Mouse (Mus musculus) intestine, embryonic 16.5 days (tissue): ENCODE measurements around the gene Tnik. TPM values are rescaled to one million over a fixed set of nuclear protein-coding genes. Genes with fewer than 3 reads are reported as not detected.

Experiments used
- ATAC-seq: fragments of 200-750 bp; cut with Nextera tagmentation; 2 replicates; pipeline ENCODE4 v1.8.0; 2017; ENCODE audit warnings: moderate TSS enrichment, moderate library complexity
- H3K27ac ChIP-seq: fragments of 300-500 bp; sonication (generic); 2 replicates; pipeline ENCODE4 v1.5.1; 2014; ENCODE audit warnings: mild to moderate bottlenecking, low read length
- H3K27me3 ChIP-seq: fragments of 300-500 bp; sonication (generic); replicated peaks from 2 replicates; pipeline ENCODE4 v1.6.1; 2014; ENCODE audit warnings: low read length, control low read depth, mixed read lengths; ENCODE audit not compliant: control insufficient read depth, insufficient read depth
- H3K36me3 ChIP-seq: fragments of 300-500 bp; sonication (generic); 2 replicates; pipeline ENCODE4 v1.6.1; 2014; ENCODE audit warnings: low read length, control low read depth; ENCODE audit not compliant: control insufficient read depth, insufficient read depth
- H3K4me1 ChIP-seq: fragments of 300-500 bp; sonication (generic); 2 replicates; pipeline ENCODE4 v1.6.1; 2014; ENCODE audit warnings: low read length, control low read depth, mixed read lengths; ENCODE audit not compliant: control insufficient read depth, insufficient read depth
- H3K4me2 ChIP-seq: fragments of 300-500 bp; sonication (generic); 2 replicates; pipeline ENCODE4 v1.6.1; 2014; ENCODE audit warnings: low read depth, low read length, control low read depth
- H3K4me3 ChIP-seq: fragments of 300-500 bp; sonication (generic); 2 replicates; pipeline ENCODE4 v1.5.1; 2014; ENCODE audit warnings: mild to moderate bottlenecking, low read length
- H3K9ac ChIP-seq: fragments of 300-500 bp; sonication (generic); 2 replicates; pipeline ENCODE4 v1.6.1; 2014; ENCODE audit warnings: low read depth, low read length
- H3K9me3 ChIP-seq: fragments of 300-500 bp; sonication (generic); 2 replicates; pipeline ENCODE4 v1.6.1; 2016; ENCODE audit warnings: low read length, control low read depth; ENCODE audit not compliant: control insufficient read depth
- WGBS: fragments of 180-500 bp; shearing (Covaris S2); extraction: QIAGEN DNeasy Blood & Tissue Kit; methylation state at CpG from one replicate; pipeline ENCODE4 v1.1.7; 2014; 5-methylcytosine and 5-hydroxymethylcytosine counted together
- polyA plus RNA-seq: library from polyadenylated mRNA; unstranded; fragments of >200 nt; fragmentation: Nextera tagmentation; extraction: Ambion mirVana; gene quantifications from 2 replicates; pipeline ENCODE4 v1.2.1, GENCODE M21; 2015

The Tnik gene
- polyA plus RNA-seq, 1 experiment from 2014 or later: 12.5 TPM

DNA sequence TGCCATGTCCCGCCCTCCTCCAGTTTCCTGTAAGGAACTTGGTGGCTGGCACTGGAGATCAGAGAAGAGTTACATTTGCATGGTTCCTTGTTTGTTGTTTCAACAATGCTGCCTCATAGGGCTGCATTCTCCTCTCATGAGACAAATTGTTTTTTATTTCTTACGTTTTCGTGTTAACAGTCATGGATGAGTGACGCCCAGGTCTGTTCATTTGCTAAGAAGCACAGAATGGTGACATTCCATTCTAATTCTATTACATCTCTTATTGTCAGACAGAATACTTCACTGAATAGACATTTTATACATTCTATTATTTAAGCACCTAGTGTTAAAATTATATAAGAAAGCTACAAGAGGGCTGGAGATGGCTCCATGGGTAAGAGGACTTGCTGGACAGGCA is 266.5 kb downstream of the Tnik start:
- no peaks in the 10 kb centered on the region for H3K27me3 ChIP-seq
- no peak for ATAC-seq
- WGBS: 88% methylated on average over 4 of the region's 4 CpGs
- H3K9me3 ChIP-seq: no peaks in the 10 kb centered on the region
- H3K36me3 ChIP-seq: no peaks in the 10 kb centered on the region
- no peak overlapping the region for H3K9ac ChIP-seq
- no peak overlapping the region for H3K27ac ChIP-seq
- H3K4me2 ChIP-seq: no peak overlapping the region
- no peaks in the 10 kb centered on the region for H3K4me1 ChIP-seq
- no peak overlapping the region for H3K4me3 ChIP-seq

- Histone ChIP-seq H3K36me3 (no peaks in the 10 kb centered on the region), H3K27ac (no peak overlapping the region), H3K27me3 (no peaks in the 10 kb centered on the region), H3K9me3 (no peaks in the 10 kb centered on the region), H3K4me1 (no peaks in the 10 kb centered on the region), H3K4me2 (no peak overlapping the region), H3K4me3 (no peak overlapping the region), H3K9ac (no peak overlapping the region)
- ATAC-seq: no peak
- WGBS: 74% methylated on average over 15 of the region's 15 CpGs
Observed at GRCm38 (mm10) chr3:28531294-28531956, 268.4 kb downstream of the Tnik start.

GRCm38 (mm10) chr3:28532666-28533065 is 269.7 kb downstream of the Tnik start:
- H3K27me3 ChIP-seq: no peaks in the 10 kb centered on the region
- 91% methylated on average over 7 of the region's 7 CpGs for WGBS
- no peak overlapping the region for H3K4me3 ChIP-seq
- H3K36me3 ChIP-seq: no peaks in the 10 kb centered on the region
- no peaks in the 10 kb centered on the region for H3K4me1 ChIP-seq
- no peak overlapping the region for H3K9ac ChIP-seq
- H3K9me3 ChIP-seq: no peaks in the 10 kb centered on the region
- H3K4me2 ChIP-seq: no peak overlapping the region
- no peak for ATAC-seq
- no peak overlapping the region for H3K27ac ChIP-seq

- Histone ChIP-seq H3K36me3 (no peaks in the 10 kb centered on the region), H3K27ac (no peak overlapping the region), H3K27me3 (no peaks in the 10 kb centered on the region), H3K4me1 (no peaks in the 10 kb centered on the region), H3K4me2 (no peak overlapping the region), H3K4me3 (no peak overlapping the region), H3K9me3 (no peaks in the 10 kb centered on the region), H3K9ac (no peak overlapping the region)
- 50% methylated on average over 5 of the region's 5 CpGs for WGBS
- ATAC-seq: no peak
Observed at GRCm38 (mm10) chr3:28540121-28540520, 277.1 kb downstream of the Tnik start.

DNA sequence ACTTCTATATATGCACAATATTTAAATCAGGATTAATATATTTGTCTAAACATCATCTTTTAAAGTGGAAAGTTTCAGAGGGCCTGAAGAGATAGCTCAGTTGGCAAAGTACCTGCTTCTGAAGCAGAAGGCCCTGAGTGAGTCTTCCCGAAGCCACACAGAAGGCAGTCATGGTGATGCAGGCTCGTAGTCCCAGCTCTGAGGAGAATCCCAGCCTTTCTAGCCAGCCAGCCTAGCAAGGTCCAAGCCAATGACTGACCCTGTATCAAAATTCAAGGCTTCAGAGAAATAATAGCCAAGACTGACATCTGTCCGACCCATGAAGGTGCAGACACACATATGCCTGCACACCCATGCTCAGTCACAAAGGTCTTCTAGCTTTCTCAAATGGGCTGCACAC is 279.9 kb downstream of the Tnik start:
- peaks cover under 1% of the 10 kb centered on the region; the same call in 1 of the 2 replicates for H3K4me1 ChIP-seq
- no peaks in the 10 kb centered on the region for H3K36me3 ChIP-seq
- ATAC-seq: no peak
- H3K9ac ChIP-seq: no peak overlapping the region
- no peaks in the 10 kb centered on the region for H3K27me3 ChIP-seq
- 95% methylated on average over 3 of the region's 3 CpGs for WGBS
- no peak overlapping the region for H3K27ac ChIP-seq
- H3K4me3 ChIP-seq: no peak overlapping the region
- H3K4me2 ChIP-seq: no peak overlapping the region
- no peaks in the 10 kb centered on the region for H3K9me3 ChIP-seq

DNA sequence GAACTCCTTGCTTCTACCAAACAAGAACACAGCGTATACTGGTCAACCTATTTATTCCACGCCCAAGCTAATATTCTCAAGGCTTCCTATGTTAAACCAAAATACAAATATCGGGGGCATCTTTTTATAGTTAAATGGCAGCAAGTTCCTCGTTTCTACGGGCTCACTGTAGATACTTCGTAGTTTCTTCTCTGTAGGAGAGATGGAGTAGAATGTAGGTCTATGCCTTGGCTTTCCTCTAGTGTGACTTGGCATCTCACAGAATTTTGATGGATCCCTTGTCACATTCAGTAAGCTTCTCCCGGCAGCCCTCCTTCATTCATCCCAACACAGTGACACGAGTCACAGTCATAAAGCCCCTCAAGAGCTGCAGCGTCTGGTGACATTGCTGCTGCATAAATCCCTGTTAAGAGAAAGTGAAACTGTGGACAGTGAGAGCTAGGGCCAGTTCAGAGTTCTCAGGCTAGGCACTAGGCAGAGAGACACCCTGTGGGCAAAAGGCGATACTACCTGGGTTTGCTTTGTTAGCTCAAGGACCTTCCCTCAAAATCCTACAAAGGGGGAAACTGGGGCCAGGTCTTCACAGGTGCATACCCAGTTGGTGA is 280.5 kb downstream of the Tnik start:
- no peak overlapping the region for H3K27ac ChIP-seq
- no peak overlapping the region for H3K9ac ChIP-seq
- WGBS: 70% methylated on average over 10 of the region's 10 CpGs
- H3K4me3 ChIP-seq: no peak overlapping the region
- H3K36me3 ChIP-seq: no peaks in the 10 kb centered on the region
- peaks cover 4% of the 10 kb centered on the region; the same call in 1 of the 2 replicates for H3K4me1 ChIP-seq
- H3K27me3 ChIP-seq: no peaks in the 10 kb centered on the region
- no peak overlapping the region for H3K4me2 ChIP-seq
- no peak for ATAC-seq
- no peaks in the 10 kb centered on the region for H3K9me3 ChIP-seq

DNA sequence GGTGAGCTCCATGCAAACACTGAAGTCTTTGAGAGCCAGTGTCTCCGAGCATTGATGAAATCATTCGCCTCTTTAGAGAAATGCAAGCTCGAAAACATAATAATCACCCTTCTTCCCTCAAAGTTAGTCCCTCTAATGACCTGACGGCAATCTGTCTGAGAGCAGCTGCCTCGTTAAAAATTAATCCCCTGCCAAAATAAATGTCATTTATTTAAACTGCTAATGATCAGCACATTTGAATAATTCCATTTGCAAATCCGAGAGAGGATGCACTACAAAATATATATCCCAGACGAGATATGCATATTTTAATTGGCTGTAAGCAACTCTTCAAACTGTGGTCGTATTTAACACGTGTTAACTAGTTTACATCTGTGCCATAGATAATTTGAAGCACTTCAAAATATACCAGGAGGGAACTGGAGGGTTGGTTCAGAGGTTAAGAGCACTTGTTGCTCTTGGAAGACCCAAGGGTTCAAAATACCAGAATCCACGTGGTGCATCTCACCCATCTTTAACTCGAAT is 281.4 kb downstream of the Tnik start:
- Histone ChIP-seq H3K4me1 (peaks cover 10% of the 10 kb centered on the region), H3K4me3 (no peak overlapping the region), H3K36me3 (no peaks in the 10 kb centered on the region), H3K4me2 (no peak overlapping the region), H3K27ac (no peak overlapping the region), H3K9ac (no peak overlapping the region), H3K9me3 (no peaks in the 10 kb centered on the region), H3K27me3 (no peaks in the 10 kb centered on the region)
- ATAC-seq: no peak
- 65% methylated on average over 11 of the region's 11 CpGs for WGBS

DNA sequence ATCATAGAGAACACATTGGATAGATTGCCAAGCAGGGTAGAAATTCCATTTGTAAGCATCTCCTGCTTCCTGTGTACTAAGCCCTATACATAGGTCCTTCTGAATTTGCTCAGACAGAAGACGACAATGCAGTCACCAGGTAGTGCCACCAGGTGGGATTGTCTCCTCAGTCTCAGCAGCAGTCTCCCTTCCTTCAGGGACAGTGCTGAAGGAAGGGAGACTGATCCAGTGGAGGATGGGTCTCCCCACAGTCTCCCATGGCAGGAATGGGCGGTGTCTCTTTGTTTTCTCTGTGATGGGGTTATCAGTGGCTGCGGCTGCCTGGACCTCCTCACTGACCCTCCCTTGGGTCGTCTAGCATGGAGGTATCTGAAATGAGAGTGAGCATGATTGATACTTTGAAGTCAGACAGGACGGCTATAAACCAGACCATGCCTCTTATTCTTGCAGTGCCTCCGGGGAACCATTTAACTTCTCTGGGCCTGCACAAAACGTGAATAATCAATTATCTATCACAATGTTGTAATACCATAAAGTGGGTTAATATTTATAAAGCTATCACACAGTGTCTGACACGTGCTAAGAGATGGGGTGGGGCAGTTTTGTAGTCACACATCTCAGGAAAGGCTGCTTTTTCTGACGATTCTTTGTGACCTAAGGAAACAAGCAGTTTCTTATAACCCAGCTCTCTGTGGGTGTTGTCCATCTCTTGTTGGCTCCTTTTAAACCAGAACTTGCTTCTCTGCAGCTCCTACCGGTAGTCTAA is 285.1 kb downstream of the Tnik start:
- Histone ChIP-seq H3K27ac (no peak overlapping the region), H3K4me3 (no peak overlapping the region), H3K4me1 (peaks cover 15% of the 10 kb centered on the region), H3K9me3 (no peaks in the 10 kb centered on the region), H3K9ac (no peak overlapping the region), H3K4me2 (no peak overlapping the region), H3K36me3 (no peaks in the 10 kb centered on the region), H3K27me3 (no peaks in the 10 kb centered on the region; the same call in 1 of the 2 replicates)
- ATAC-seq: peak; percentile 65
- WGBS: 38% methylated on average over 10 of the region's 10 CpGs

DNA sequence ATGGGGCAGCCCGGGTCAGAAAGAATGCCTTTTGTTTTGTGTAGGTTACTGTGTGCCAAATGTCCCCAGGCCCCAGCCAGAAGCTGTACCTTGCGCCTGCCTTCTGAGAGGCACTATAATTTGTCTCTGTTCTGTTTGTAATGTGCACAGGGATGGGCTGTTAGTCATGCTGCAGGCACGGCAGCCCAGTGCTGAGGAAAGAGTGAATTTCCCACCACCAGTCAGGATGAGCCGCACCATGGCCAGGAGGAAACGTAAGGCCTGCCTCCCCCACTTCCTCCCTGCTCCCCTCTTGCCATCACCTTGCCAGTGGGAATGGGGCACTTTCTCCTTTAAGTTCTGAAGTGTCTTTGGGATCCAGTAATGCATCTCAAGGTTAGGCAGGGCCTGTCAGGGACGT is 286.4 kb downstream of the Tnik start:
- Histone ChIP-seq H3K4me3 (no peak overlapping the region), H3K27me3 (no peaks in the 10 kb centered on the region; the same call in 1 of the 2 replicates), H3K36me3 (no peaks in the 10 kb centered on the region), H3K27ac (peak overlapping the region; percentile 60), H3K9ac (peak overlapping the region; percentile 32; the same call in 1 of the 2 replicates), H3K4me2 (no peak overlapping the region), H3K9me3 (no peaks in the 10 kb centered on the region), H3K4me1 (peaks cover 15% of the 10 kb centered on the region)
- 42% methylated on average over 6 of the region's 6 CpGs for WGBS
- peak; percentile 43 for ATAC-seq
